Mouse (Mus musculus) limb, embryonic 11.5 days (tissue): ENCODE data around the gene Slc9a3r2. TPM values are rescaled to one million over a fixed set of nuclear protein-coding genes. Genes with fewer than 3 reads are reported as not detected.

Experiments
- ATAC-seq: fragments of 200-750 bp; cut with Nextera tagmentation; 2 replicates; pipeline ENCODE4 v1.8.0; 2017; ENCODE audit warnings: low read depth; ENCODE audit not compliant: insufficient number of reproducible peaks, low FRiP score, low TSS enrichment
- DNase-seq: peaks from one replicate; pipeline ENCODE4 v3.0.0-alpha.2; 2015; ENCODE audit warnings: low spot score
- H3K27ac ChIP-seq: fragments of 300-500 bp; sonication (generic); replicated peaks from 2 replicates; pipeline ENCODE4 v1.5.1; 2014; ENCODE audit warnings: low read depth, mild to moderate bottlenecking, low read length
- H3K27me3 ChIP-seq: fragments of 300-500 bp; sonication (generic); 2 replicates; pipeline ENCODE4 v1.6.1; 2014; ENCODE audit warnings: mild to moderate bottlenecking, low read length, mixed read lengths; ENCODE audit not compliant: control insufficient read depth, insufficient read depth
- H3K36me3 ChIP-seq: fragments of 300-500 bp; sonication (generic); 2 replicates; pipeline ENCODE4 v1.6.1; 2014; ENCODE audit warnings: mild to moderate bottlenecking, low read length, moderate library complexity, mixed read lengths; ENCODE audit not compliant: control insufficient read depth, insufficient read depth
- H3K4me1 ChIP-seq: fragments of 300-500 bp; sonication (generic); 2 replicates; pipeline ENCODE4 v1.6.1; 2014; ENCODE audit warnings: low read length, mixed read lengths; ENCODE audit not compliant: control insufficient read depth, insufficient read depth
- H3K4me2 ChIP-seq: fragments of 300-500 bp; sonication (generic); 2 replicates; pipeline ENCODE4 v1.6.1; 2014; ENCODE audit warnings: low read depth, mild to moderate bottlenecking, moderate library complexity; ENCODE audit not compliant: severe bottlenecking
- H3K4me3 ChIP-seq: fragments of 300-500 bp; sonication (generic); 2 replicates; pipeline ENCODE4 v1.5.1; 2014; ENCODE audit warnings: low read depth, low read length
- H3K9ac ChIP-seq: fragments of 300-500 bp; sonication (generic); 2 replicates; pipeline ENCODE4 v1.6.1; 2014; ENCODE audit warnings: mild to moderate bottlenecking, low read length
- H3K9me3 ChIP-seq: fragments of 300-500 bp; sonication (generic); 2 replicates; pipeline ENCODE4 v1.6.1; 2016; ENCODE audit warnings: low read length; ENCODE audit not compliant: control insufficient read depth
- WGBS: fragments of 180-500 bp; shearing (Covaris S2); extraction: QIAGEN DNeasy Blood & Tissue Kit; methylation state at CpG from one replicate; pipeline ENCODE4 v1.1.7; 2014; 5-methylcytosine and 5-hydroxymethylcytosine counted together
- polyA plus RNA-seq: library from polyadenylated mRNA; unstranded; fragments of >200 nt; fragmentation: Nextera tagmentation; extraction: Ambion mirVana; gene quantifications from 2 replicates; pipeline ENCODE4 v1.2.1, GENCODE M21; 2014

The Slc9a3r2 gene
- polyA plus RNA-seq, 1 experiment from 2014 or later = 60.4 TPM

- Histone ChIP-seq H3K4me1 (peaks cover 23% of the 10 kb centered on the region), H3K9ac (peak overlapping the region; percentile 57)
- peak; percentile 7; the same call in 1 of the 2 replicates for ATAC-seq
Measured at GRCm38 (mm10) chr17:24638840-24639239, 11.3 kb downstream of the Slc9a3r2 start.

GRCm38 (mm10) chr17:24638214-24638613 lies 11.9 kb downstream of the Slc9a3r2 start:
- peaks cover 8% of the 10 kb centered on the region for H3K36me3 ChIP-seq
- WGBS = 86% methylated on average over 4 of the region's 4 CpGs
- H3K4me3 ChIP-seq = no peak overlapping the region
- H3K9me3 ChIP-seq = no peaks in the 10 kb centered on the region
- H3K27me3 ChIP-seq = no peaks in the 10 kb centered on the region
- H3K27ac ChIP-seq = 0 out of 2 replicates have a peak overlapping the region, but pooled peaks have one; percentile 97
- H3K4me2 ChIP-seq = no peak overlapping the region
- peaks cover 26% of the 10 kb centered on the region for H3K4me1 ChIP-seq
- H3K9ac ChIP-seq = no peak overlapping the region; the same call in 1 of the 2 replicates
- ATAC-seq = no peak
- no peak for DNase-seq

More at GRCm38 (mm10) chr17:24638840-24639239, 11.3 kb downstream of the Slc9a3r2 start:
- no peaks in the 10 kb centered on the region for H3K27me3 ChIP-seq
- 54% methylated on average over 9 of the region's 9 CpGs for WGBS
- peak overlapping the region; percentile 97 for H3K27ac ChIP-seq
- H3K9me3 ChIP-seq = no peaks in the 10 kb centered on the region
- peak overlapping the region; percentile 25; the same call in 1 of the 2 replicates for H3K4me2 ChIP-seq
- no peak for DNase-seq
- peaks cover 8% of the 10 kb centered on the region for H3K36me3 ChIP-seq
- no peak overlapping the region for H3K4me3 ChIP-seq

GRCm38 (mm10) chr17:24636781-24637481 lies 13.2 kb downstream of the Slc9a3r2 start:
- WGBS = 69% methylated on average over 5 of the region's 5 CpGs
- peaks cover 5% of the 10 kb centered on the region; the same call in 1 of the 2 replicates for H3K36me3 ChIP-seq
- no peaks in the 10 kb centered on the region for H3K27me3 ChIP-seq
- H3K4me1 ChIP-seq = peaks cover 25% of the 10 kb centered on the region
- no peak overlapping the region for H3K4me3 ChIP-seq
- DNase-seq (no peak), ATAC-seq (no peak)
- H3K9me3 ChIP-seq = no peaks in the 10 kb centered on the region
- H3K27ac ChIP-seq = no peak overlapping the region
- no peak overlapping the region for H3K9ac ChIP-seq
- H3K4me2 ChIP-seq = no peak overlapping the region

- H3K4me2 ChIP-seq = no peak overlapping the region
- ATAC-seq (no peak), DNase-seq (no peak)
- no peak overlapping the region for H3K9ac ChIP-seq
- WGBS = 96% methylated on average over 5 of the region's 5 CpGs
- no peak overlapping the region for H3K4me3 ChIP-seq
- H3K27me3 ChIP-seq = no peaks in the 10 kb centered on the region
- H3K27ac ChIP-seq = no peak overlapping the region
- peaks cover 4% of the 10 kb centered on the region; the same call in 1 of the 2 replicates for H3K36me3 ChIP-seq
- H3K4me1 ChIP-seq = peaks cover 29% of the 10 kb centered on the region
- no peaks in the 10 kb centered on the region for H3K9me3 ChIP-seq
Measured at GRCm38 (mm10) chr17:24635694-24636093, 14.4 kb downstream of the Slc9a3r2 start.

- Histone ChIP-seq H3K9me3 (no peaks in the 10 kb centered on the region), H3K27ac (no peak overlapping the region), H3K9ac (no peak overlapping the region), H3K4me3 (no peak overlapping the region), H3K4me1 (peaks cover 23% of the 10 kb centered on the region), H3K4me2 (no peak overlapping the region), H3K27me3 (no peaks in the 10 kb centered on the region), H3K36me3 (peaks cover 5% of the 10 kb centered on the region; the same call in 1 of the 2 replicates)
- no peak for DNase-seq
- ATAC-seq = no peak
- WGBS = 96% methylated on average over 4 of the region's 4 CpGs
Measured at GRCm38 (mm10) chr17:24635024-24635423, 15.1 kb downstream of the Slc9a3r2 start.

DNA sequence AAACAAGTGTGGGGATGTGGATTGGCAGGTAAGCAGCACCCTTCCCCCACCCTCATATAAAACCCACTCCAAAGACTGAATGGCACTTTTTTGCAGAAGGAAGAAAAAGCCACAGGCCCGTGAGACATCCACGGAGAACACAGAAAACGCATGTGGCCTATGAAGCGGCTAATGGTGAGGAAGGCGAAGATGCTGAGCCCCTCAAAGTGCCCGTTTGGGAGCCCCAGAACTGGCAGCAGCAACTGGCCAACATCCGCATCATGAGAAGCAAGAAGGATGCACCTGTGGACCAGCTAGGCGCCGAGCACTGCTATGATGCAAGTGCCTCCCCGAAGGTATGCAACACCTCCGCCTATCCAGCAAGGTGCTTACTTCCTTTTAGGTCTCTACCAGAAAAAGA lies 16.3 kb downstream of the Slc9a3r2 start:
- Histone ChIP-seq H3K4me2 (no peak overlapping the region), H3K9me3 (no peaks in the 10 kb centered on the region), H3K4me1 (peaks cover 13% of the 10 kb centered on the region), H3K27ac (no peak overlapping the region), H3K4me3 (no peak overlapping the region), H3K27me3 (no peaks in the 10 kb centered on the region), H3K36me3 (peaks cover 10% of the 10 kb centered on the region; the same call in 1 of the 2 replicates), H3K9ac (no peak overlapping the region)
- ATAC-seq (no peak), DNase-seq (no peak)
- WGBS = 96% methylated on average over 11 of the region's 11 CpGs

DNA sequence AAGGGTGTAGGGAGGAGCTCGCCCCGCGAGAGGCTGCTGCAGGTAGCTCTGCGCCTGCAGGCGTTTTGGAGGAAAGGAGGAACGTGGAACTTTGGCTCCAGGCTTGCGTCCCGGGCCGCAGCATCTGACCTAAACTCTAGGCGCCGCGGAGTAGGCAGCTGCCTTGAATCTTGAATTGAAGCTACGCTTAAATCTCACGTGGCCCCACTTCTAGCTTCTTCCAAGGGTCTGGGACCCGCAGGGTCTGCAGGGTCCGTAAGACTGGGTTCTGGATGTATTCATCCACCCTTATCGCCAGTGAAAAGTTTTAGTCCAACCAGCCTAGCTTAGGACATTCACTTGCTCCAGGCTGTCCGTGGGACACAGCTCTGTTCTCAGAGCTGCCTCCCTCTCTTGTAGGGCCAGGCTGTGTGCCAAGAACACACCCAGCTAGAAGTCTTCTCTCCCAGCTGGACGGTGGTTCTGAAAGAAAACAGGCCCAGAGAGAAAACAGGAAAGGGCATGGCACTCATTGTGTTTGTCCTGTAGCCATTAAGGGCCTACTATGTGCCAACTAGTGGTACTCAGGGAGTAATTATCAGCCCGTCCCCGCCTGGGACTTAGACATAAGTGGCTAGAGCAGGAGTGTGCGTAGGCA lies 17.2 kb downstream of the Slc9a3r2 start:
- Histone ChIP-seq H3K36me3 (peaks cover 10% of the 10 kb centered on the region; the same call in 1 of the 2 replicates), H3K4me3 (peak overlapping the region; percentile 59), H3K9ac (peak overlapping the region; percentile 70), H3K9me3 (no peaks in the 10 kb centered on the region), H3K27ac (peak overlapping the region; percentile 74), H3K27me3 (no peaks in the 10 kb centered on the region), H3K4me2 (peak overlapping the region; percentile 82), H3K4me1 (peaks cover 9% of the 10 kb centered on the region; the same call in 1 of the 2 replicates)
- 14% methylated on average over 22 of the region's 22 CpGs for WGBS
- DNase-seq (no peak), ATAC-seq (peak; percentile 31)

DNA sequence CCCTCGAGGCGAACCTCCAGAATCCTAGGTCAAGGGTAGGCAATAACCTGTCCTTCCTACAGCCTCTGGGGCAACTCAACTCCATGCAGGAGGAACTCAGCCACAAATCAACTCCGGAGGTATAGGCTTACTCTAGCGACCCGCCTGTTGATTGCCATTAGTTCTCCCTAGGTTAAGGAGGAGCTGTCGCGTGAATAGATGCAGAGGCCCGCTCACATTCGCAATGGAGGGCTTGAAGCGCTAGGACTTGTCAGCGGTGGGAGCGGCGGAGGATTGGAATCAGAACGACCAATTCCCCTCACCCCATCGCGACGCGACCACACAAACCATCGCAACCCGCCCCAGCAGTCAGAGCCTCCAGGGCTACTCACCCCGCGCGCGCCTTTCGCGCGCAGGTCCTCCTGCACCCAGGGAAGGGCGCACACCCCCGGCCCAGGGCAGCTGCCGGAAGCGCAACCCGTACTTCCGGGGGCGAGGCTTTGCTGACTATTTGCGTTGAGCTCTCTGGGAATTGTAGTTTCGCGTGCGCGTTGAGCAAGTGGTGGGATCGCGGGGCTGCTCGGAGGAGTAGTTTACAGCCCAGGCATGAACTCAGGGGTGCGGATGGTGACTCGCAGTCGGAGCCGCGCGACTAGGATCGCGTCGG lies 17.8 kb downstream of the Slc9a3r2 start, which contains the start of the genes Tsc2 and Nthl1:
TSS of gene Tsc2 (minus strand) at position 464 of the 646 bp plus-strand sequence.
TSS of gene Nthl1 (plus strand) at position 514 of the 646 bp plus-strand sequence.
- peak; percentile 80 for ATAC-seq
- no peaks in the 10 kb centered on the region for H3K27me3 ChIP-seq
- peak within 1 kb of the TSS; percentile 82 for H3K4me2 ChIP-seq
- 2% methylated on average over 51 of the region's 51 CpGs for whole genome bisulfite sequencing
- H3K9ac ChIP-seq = peak within 1 kb of the TSS; percentile 70
- DNase-seq = peak; percentile 93
- H3K4me3 ChIP-seq = peak within 1 kb of the TSS; percentile 59
- peaks cover 9% of the 10 kb centered on the region; the same call in 1 of the 2 replicates for H3K4me1 ChIP-seq
- no peaks in the 10 kb centered on the region for H3K9me3 ChIP-seq
- H3K36me3 ChIP-seq = peaks cover 13% of the 10 kb centered on the region; the same call in 1 of the 2 replicates
- peak within 1 kb of the TSS; percentile 74 for H3K27ac ChIP-seq
